Mouse (Mus musculus) thymus, postnatal 0 days (tissue): ENCODE measurements around the gene Disc1. TPM values are rescaled to one million over a fixed set of nuclear protein-coding genes. Genes with fewer than 3 reads are reported as not detected.

Experiments used
- DNase-seq: peaks from one replicate; pipeline ENCODE4 v3.0.0-alpha.2; 2015; ENCODE audit warnings: low spot score
- polyA plus RNA-seq: library from polyadenylated mRNA; unstranded; fragments of >200 nt; fragmentation: Nextera tagmentation; extraction: Ambion mirVana; gene quantifications from 2 replicates; pipeline ENCODE4 v1.2.1, GENCODE M21; 2015

Disc1 gene
- polyA plus RNA-seq, 1 experiment from 2014 or later = 0.46 TPM

- DNase-seq = no peak
Measured at GRCm38 (mm10) chr8:125255006-125255685, 201.2 kb downstream of the Disc1 start.

GRCm38 (mm10) chr8:125257660-125258059 lies 203.7 kb downstream of the Disc1 start:
- no peak for DNase-seq

- DNase-seq = no peak
Measured at GRCm38 (mm10) chr8:125258806-125259500, 205.0 kb downstream of the Disc1 start.

GRCm38 (mm10) chr8:125268181-125268705 lies 214.2 kb downstream of the Disc1 start:
- no peak for DNase-seq

- no peak for DNase-seq
Measured at GRCm38 (mm10) chr8:125270292-125270691, 216.3 kb downstream of the Disc1 start.

GRCm38 (mm10) chr8:125271357-125271756 lies 217.4 kb downstream of the Disc1 start:
- no peak for DNase-seq

GRCm38 (mm10) chr8:125272089-125272866 lies 218.3 kb downstream of the Disc1 start:
- no peak for DNase-seq

- DNase-seq = no peak
Measured at GRCm38 (mm10) chr8:125277071-125277682, 223.2 kb downstream of the Disc1 start.

- no peak for DNase-seq
Measured at GRCm38 (mm10) chr8:125279156-125279555, 225.2 kb downstream of the Disc1 start.

- DNase-seq = no peak
Measured at GRCm38 (mm10) chr8:125279892-125280291, 225.9 kb downstream of the Disc1 start.

- DNase-seq = no peak
Measured at GRCm38 (mm10) chr8:125282531-125282930, 228.5 kb downstream of the Disc1 start.

- DNase-seq = no peak
Measured at GRCm38 (mm10) chr8:125283542-125283941, 229.5 kb downstream of the Disc1 start.

- no peak for DNase-seq
Measured at GRCm38 (mm10) chr8:125284875-125285274, 230.9 kb downstream of the Disc1 start.

- no peak for DNase-seq
Measured at GRCm38 (mm10) chr8:125285391-125285790, 231.4 kb downstream of the Disc1 start.

- DNase-seq = no peak
Measured at GRCm38 (mm10) chr8:125285966-125286681, 232.1 kb downstream of the Disc1 start.

GRCm38 (mm10) chr8:125287311-125287710 lies 233.3 kb downstream of the Disc1 start:
- DNase-seq = no peak

GRCm38 (mm10) chr8:125287841-125288341 lies 233.9 kb downstream of the Disc1 start:
- no peak for DNase-seq

GRCm38 (mm10) chr8:125291506-125291905 lies 237.5 kb downstream of the Disc1 start:
- DNase-seq = no peak

- DNase-seq = no peak
Measured at GRCm38 (mm10) chr8:125291932-125292717, 238.1 kb downstream of the Disc1 start.
